Mouse (Mus musculus): Measurements from ENCODE around the gene Gramd1c. TPM values are rescaled to one million over a fixed set of nuclear protein-coding genes. Genes with fewer than 3 reads are reported as not detected.
A peak's percentile ranks its signal among the peaks of the same experiment; 100 is the strongest.

The Gramd1c gene
- polyA plus RNA-seq, 1 experiment from 2014 or later: 5.7 TPM

DNA sequence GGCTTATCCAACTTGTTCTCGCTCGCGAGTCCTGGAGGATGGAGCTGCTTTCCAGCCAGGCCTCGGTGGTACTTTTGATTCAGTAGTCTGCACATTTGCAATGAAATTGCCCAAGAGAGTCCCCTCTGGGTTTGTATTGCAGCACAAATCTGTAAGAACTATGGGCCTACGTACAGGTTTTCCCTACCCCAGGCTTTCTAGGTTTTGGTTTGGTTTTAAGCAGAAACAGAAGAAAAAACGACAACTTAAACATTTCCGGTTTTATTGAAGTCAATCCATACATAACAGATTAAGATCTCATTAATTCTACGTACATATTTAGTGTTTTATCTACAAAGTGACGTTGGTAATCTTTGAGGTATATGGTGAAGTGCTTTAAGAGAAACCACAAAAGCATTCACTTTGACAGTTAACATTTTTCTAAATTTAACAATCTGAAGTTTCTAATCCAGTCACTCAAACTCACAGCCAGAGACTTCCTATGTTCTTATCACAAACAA lies 83.0 kb downstream of the Gramd1c start:
- ATAC-seq (replicated peaks; ENCODE audit: low FRiP score, low read depth) (no peak), DNase-seq (ENCODE audit: low spot score) (peak; percentile 9)
- no peaks in the 10 kb centered on the region for H3K27me3 ChIP-seq (ENCODE audit: insufficient read depth, low read length)
- H3K27ac ChIP-seq: no peak overlapping the region
- H3K9ac ChIP-seq (ENCODE audit: low read depth, low read length): peak overlapping the region; percentile 60
- H3K36me3 ChIP-seq (ENCODE audit: insufficient read depth, low read length): no peaks in the 10 kb centered on the region
- peak overlapping the region; percentile 99 for H3K4me2 ChIP-seq (ENCODE audit: low read length)
- no peaks in the 10 kb centered on the region for H3K9me3 ChIP-seq (replicated peaks; ENCODE audit: low read length)
- H3K4me1 ChIP-seq (replicated peaks; ENCODE audit: insufficient read depth, low read length): 0 out of 2 replicates have a peak, but pooled peaks cover 4% of the 10 kb centered on the region
- peak overlapping the region; percentile 77 for H3K4me3 ChIP-seq (replicated peaks; ENCODE audit: low read depth, low read length)
- TF ChIP-seq CTCF (IDR thresholded peaks at IDR 0.05; ENCODE audit: low read depth): no peak
- 29% methylated on average over 9 of the region's 9 CpGs for WGBS

- TF ChIP-seq CTCF (IDR thresholded peaks at IDR 0.05; ENCODE audit: low read depth): no peak
- under 1% methylated on average over 62 of the region's 103 CpGs for WGBS
- no peaks in the 10 kb centered on the region for H3K36me3 ChIP-seq (ENCODE audit: insufficient read depth, low read length)
- H3K27me3 ChIP-seq (ENCODE audit: insufficient read depth, low read length): no peaks in the 10 kb centered on the region
- H3K4me2 ChIP-seq (ENCODE audit: low read length): peak within 1 kb of the TSS; percentile 99
- peak within 1 kb of the TSS; percentile 60 for H3K9ac ChIP-seq (ENCODE audit: low read depth, low read length)
- peak within 1 kb of the TSS; percentile 77 for H3K4me3 ChIP-seq (replicated peaks; ENCODE audit: low read depth, low read length)
- H3K9me3 ChIP-seq (replicated peaks; ENCODE audit: low read length): no peaks in the 10 kb centered on the region
- ATAC-seq (replicated peaks; ENCODE audit: low FRiP score, low read depth): peak; percentile 91
- H3K4me1 ChIP-seq (replicated peaks; ENCODE audit: insufficient read depth, low read length): 0 out of 2 replicates have a peak, but pooled peaks cover 4% of the 10 kb centered on the region
- peak; percentile 28 for DNase-seq (ENCODE audit: low spot score)
- no peak within 1 kb of the TSS for H3K27ac ChIP-seq
Measured at GRCm38 (mm10) chr16:43979328-43980109, 83.6 kb downstream of the Gramd1c start, which contains the start of gene Zdhhc23. Gene Zdhhc23 (minus strand): TSS chr16:43979791.

- Histone ChIP-seq H3K36me3 (ENCODE audit: insufficient read depth, low read length) (no peaks in the 10 kb centered on the region), H3K27ac (no peak overlapping the region), H3K9ac (ENCODE audit: low read depth, low read length) (peak overlapping the region; percentile 60), H3K4me1 (replicated peaks; ENCODE audit: insufficient read depth, low read length) (0 out of 2 replicates have a peak, but pooled peaks cover 4% of the 10 kb centered on the region), H3K4me3 (replicated peaks; ENCODE audit: low read depth, low read length) (peak overlapping the region; percentile 77), H3K9me3 (replicated peaks; ENCODE audit: low read length) (no peaks in the 10 kb centered on the region), H3K27me3 (ENCODE audit: insufficient read depth, low read length) (no peaks in the 10 kb centered on the region), H3K4me2 (ENCODE audit: low read length) (peak overlapping the region; percentile 99)
- no peak for DNase-seq (ENCODE audit: low spot score)
- WGBS: 21% methylated on average over 7 of the region's 7 CpGs
- TF ChIP-seq CTCF (IDR thresholded peaks at IDR 0.05; ENCODE audit: low read depth): no peak
- ATAC-seq (replicated peaks; ENCODE audit: low FRiP score, low read depth): no peak
Measured at GRCm38 (mm10) chr16:43979010-43979327, 84.2 kb downstream of the Gramd1c start.

DNA sequence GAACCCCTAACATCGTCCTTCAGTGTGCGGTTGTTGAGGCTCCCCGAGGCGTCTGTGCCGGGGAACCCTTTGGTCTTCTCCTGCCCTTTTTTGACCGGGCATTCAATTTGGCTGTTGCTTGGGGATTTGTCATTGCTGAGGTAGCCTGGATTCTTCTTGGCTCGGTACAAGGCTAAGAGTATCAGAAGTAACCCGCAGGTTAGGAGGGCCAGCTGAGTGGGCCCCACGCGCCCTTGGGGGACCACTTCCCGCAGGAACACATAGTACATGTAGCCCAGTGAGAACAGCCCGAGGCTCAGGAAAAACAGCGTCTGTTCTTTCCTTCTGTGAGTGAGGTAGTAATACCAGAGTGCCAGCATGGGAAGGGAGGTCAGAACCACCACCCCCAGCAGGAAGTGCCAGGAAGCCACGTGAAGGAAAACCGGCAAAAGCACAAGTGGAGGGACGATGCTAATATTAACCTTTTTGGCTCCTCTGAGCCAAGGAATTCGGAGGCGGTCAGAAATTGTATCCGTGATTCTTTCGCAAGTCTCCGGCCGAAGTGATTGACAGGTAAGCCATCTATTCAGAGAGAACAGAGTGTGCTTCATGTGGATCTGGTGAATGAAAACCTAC lies 89.4 kb downstream of the Gramd1c start:
- Histone ChIP-seq H3K9me3 (replicated peaks; ENCODE audit: low read length) (no peaks in the 10 kb centered on the region), H3K36me3 (ENCODE audit: insufficient read depth, low read length) (no peaks in the 10 kb centered on the region), H3K27ac (no peak overlapping the region), H3K4me3 (replicated peaks; ENCODE audit: low read depth, low read length) (no peak overlapping the region), H3K9ac (ENCODE audit: low read depth, low read length) (no peak overlapping the region), H3K4me1 (replicated peaks; ENCODE audit: insufficient read depth, low read length) (no peaks in the 10 kb centered on the region), H3K4me2 (ENCODE audit: low read length) (no peak overlapping the region), H3K27me3 (ENCODE audit: insufficient read depth, low read length) (no peaks in the 10 kb centered on the region)
- DNase-seq (ENCODE audit: low spot score) (no peak), ATAC-seq (replicated peaks; ENCODE audit: low FRiP score, low read depth) (no peak)
- WGBS: 81% methylated on average over 22 of the region's 22 CpGs
- no peak for TF ChIP-seq CTCF (IDR thresholded peaks at IDR 0.05; ENCODE audit: low read depth)

DNA sequence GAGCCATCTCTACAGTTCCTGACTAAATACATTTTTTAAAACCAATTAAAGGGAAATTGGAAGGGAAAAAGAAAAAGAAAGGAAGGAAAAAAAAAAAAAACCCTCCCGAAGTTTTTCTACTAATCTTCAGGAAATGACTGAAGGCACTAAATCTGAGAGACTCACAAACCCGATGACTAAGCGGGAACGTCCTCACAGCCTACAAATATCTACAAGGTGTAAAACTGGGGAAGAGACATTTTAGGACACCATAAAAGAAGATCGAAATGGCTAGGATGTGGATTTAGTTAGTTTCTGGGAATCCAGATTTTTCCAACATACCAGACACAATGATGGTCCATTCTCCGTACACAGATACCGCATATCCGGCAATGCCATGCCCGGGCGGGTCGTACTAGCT lies 90.0 kb downstream of the Gramd1c start:
- TF ChIP-seq CTCF (IDR thresholded peaks at IDR 0.05; ENCODE audit: low read depth): no peak
- WGBS: 87% methylated on average over 11 of the region's 11 CpGs
- H3K9me3 ChIP-seq (replicated peaks; ENCODE audit: low read length): no peaks in the 10 kb centered on the region
- no peaks in the 10 kb centered on the region for H3K36me3 ChIP-seq (ENCODE audit: insufficient read depth, low read length)
- no peak overlapping the region for H3K4me2 ChIP-seq (ENCODE audit: low read length)
- DNase-seq (ENCODE audit: low spot score) (no peak), ATAC-seq (replicated peaks; ENCODE audit: low FRiP score, low read depth) (no peak)
- H3K4me3 ChIP-seq (replicated peaks; ENCODE audit: low read depth, low read length): no peak overlapping the region
- H3K27ac ChIP-seq: no peak overlapping the region
- no peaks in the 10 kb centered on the region for H3K27me3 ChIP-seq (ENCODE audit: insufficient read depth, low read length)
- H3K4me1 ChIP-seq (replicated peaks; ENCODE audit: insufficient read depth, low read length): no peaks in the 10 kb centered on the region
- no peak overlapping the region for H3K9ac ChIP-seq (ENCODE audit: low read depth, low read length)

GRCm38 (mm10) chr16:43972391-43972790 lies 90.8 kb downstream of the Gramd1c start:
- DNase-seq (ENCODE audit: low spot score): no peak
- no peak for TF ChIP-seq CTCF (IDR thresholded peaks at IDR 0.05; ENCODE audit: low read depth)
- Histone ChIP-seq H3K36me3 (ENCODE audit: insufficient read depth, low read length) (no peaks in the 10 kb centered on the region), H3K27me3 (ENCODE audit: insufficient read depth, low read length) (no peaks in the 10 kb centered on the region), H3K4me3 (replicated peaks; ENCODE audit: low read depth, low read length) (no peak overlapping the region), H3K9ac (ENCODE audit: low read depth, low read length) (no peak overlapping the region), H3K9me3 (replicated peaks; ENCODE audit: low read length) (no peaks in the 10 kb centered on the region), H3K4me1 (replicated peaks; ENCODE audit: insufficient read depth, low read length) (no peaks in the 10 kb centered on the region), H3K4me2 (ENCODE audit: low read length) (no peak overlapping the region), H3K27ac (no peak overlapping the region)
- WGBS: 95% methylated on average over 2 of the region's 2 CpGs
- no peak for ATAC-seq (replicated peaks; ENCODE audit: low FRiP score, low read depth)

Data from kidney, postnatal 0 days (tissue).